Mouse (Mus musculus): Measurements from ENCODE around the gene Olfr895.

Olfr895 gene

GRCm38 (mm10) chr9:38267551-38267950 is at the start of gene Olfr895:
Gene Olfr895 (plus strand): TSS chr9:38267851.
- DNase-seq (ENCODE audit: low spot score) = no peak

- no peak for DNase-seq (ENCODE audit: low spot score)
Observed at GRCm38 (mm10) chr9:38252474-38252873, 15.2 kb upstream of the Olfr895 start, which contains the start of gene Olfr143. Gene Olfr143 (plus strand): TSS chr9:38252774.

GRCm38 (mm10) chr9:38290807-38291206 is 23.2 kb downstream of the Olfr895 start, which contains the start of gene Olfr896-ps1:
Gene Olfr896-ps1 (plus strand): TSS chr9:38291107.
- DNase-seq (ENCODE audit: low spot score) = no peak

Data from ovary, postnatal 10 days (tissue).